Mouse (Mus musculus) embryo, embryonic 10.5 days (tissue): ENCODE measurements around the gene Dscam.

Experiments
- DNase-seq: peaks from one replicate; pipeline ENCODE4 v3.0.0-alpha.2; 2015; ENCODE audit warnings: low spot score

Dscam gene

GRCm38 (mm10) chr16:96877271-96877670, 293.3 kb downstream of the Dscam start:
- DNase-seq = no peak

GRCm38 (mm10) chr16:96872799-96873198, 297.8 kb downstream of the Dscam start:
- DNase-seq = peak; percentile 51

GRCm38 (mm10) chr16:96857571-96857970, 313.0 kb downstream of the Dscam start:
- no peak for DNase-seq

- DNase-seq = no peak
Measured at GRCm38 (mm10) chr16:96855060-96855459, 315.5 kb downstream of the Dscam start.

GRCm38 (mm10) chr16:96852383-96852782, 318.2 kb downstream of the Dscam start:
- DNase-seq = peak; percentile 82

GRCm38 (mm10) chr16:96848916-96849315, 321.6 kb downstream of the Dscam start:
- DNase-seq = no peak

- DNase-seq = no peak
Measured at GRCm38 (mm10) chr16:96846585-96846984, 324.0 kb downstream of the Dscam start.

GRCm38 (mm10) chr16:96846113-96846512, 324.4 kb downstream of the Dscam start:
- peak; percentile 49 for DNase-seq

- no peak for DNase-seq
Measured at GRCm38 (mm10) chr16:96845475-96846098, 325.0 kb downstream of the Dscam start.

GRCm38 (mm10) chr16:96843691-96844400, 326.7 kb downstream of the Dscam start:
- DNase-seq = no peak

- no peak for DNase-seq
Measured at GRCm38 (mm10) chr16:96842829-96843360, 327.7 kb downstream of the Dscam start.

GRCm38 (mm10) chr16:96819649-96820048, 350.9 kb downstream of the Dscam start:
- DNase-seq = peak; percentile 91

- DNase-seq = no peak
Measured at GRCm38 (mm10) chr16:96806298-96806697, 364.3 kb downstream of the Dscam start.

GRCm38 (mm10) chr16:96802636-96803035, 367.9 kb downstream of the Dscam start:
- no peak for DNase-seq

- no peak for DNase-seq
Measured at GRCm38 (mm10) chr16:96801650-96802237, 368.8 kb downstream of the Dscam start.

GRCm38 (mm10) chr16:96795431-96795830, 375.1 kb downstream of the Dscam start:
- peak; percentile 61 for DNase-seq

- DNase-seq = no peak
Measured at GRCm38 (mm10) chr16:96791307-96791706, 379.2 kb downstream of the Dscam start.

- DNase-seq = peak; percentile 3
Measured at GRCm38 (mm10) chr16:96788286-96788685, 382.3 kb downstream of the Dscam start.

- no peak for DNase-seq
Measured at GRCm38 (mm10) chr16:96779021-96779420, 391.5 kb downstream of the Dscam start.

GRCm38 (mm10) chr16:96774245-96774644, 396.3 kb downstream of the Dscam start:
- DNase-seq = no peak

GRCm38 (mm10) chr16:96767985-96768384, 402.6 kb downstream of the Dscam start:
- DNase-seq = no peak

GRCm38 (mm10) chr16:96767508-96767907, 403.0 kb downstream of the Dscam start:
- DNase-seq = no peak

- DNase-seq = peak; percentile 26
Measured at GRCm38 (mm10) chr16:96761225-96761624, 409.3 kb downstream of the Dscam start.
